Mouse (Mus musculus) hindbrain, embryonic 11.5 days (tissue): ENCODE results near the gene Olfr424. TPM values are rescaled to one million over a fixed set of nuclear protein-coding genes. Genes with fewer than 3 reads are reported as not detected.

Experiments
- polyA plus RNA-seq: library from polyadenylated mRNA; unstranded; fragments of >200 nt; fragmentation: Nextera tagmentation; extraction: Ambion mirVana; gene quantifications from 2 replicates; pipeline ENCODE4 v1.2.1, GENCODE M21; 2014

The Olfr424 gene
- polyA plus RNA-seq, 1 experiment from 2014 or later: not detected

Other genes with a start within 250 kb of the Olfr424 start
- 0.17 and 0.52 TPM in 2 replicates for gene Ifi211, start 218.5 kb upstream of the Olfr424 start, polyA plus RNA-seq
- gene Mndal, start 189.0 kb upstream of the Olfr424 start, polyA plus RNA-seq: 0.24 and 0.93 TPM in 2 replicates
- 0.23 TPM in 1 of 2 replicates, not detected in the other for gene Ifi203, start 188.8 kb upstream of the Olfr424 start, polyA plus RNA-seq
- not detected in 2 replicates for gene Ifi202b, start 148.8 kb upstream of the Olfr424 start, polyA plus RNA-seq
- not detected in 2 replicates for gene Ifi205, start 99.7 kb upstream of the Olfr424 start, polyA plus RNA-seq
- not detected in 2 replicates for gene Olfr433, start 90.8 kb upstream of the Olfr424 start, polyA plus RNA-seq
- gene Olfr432, start 82.3 kb upstream of the Olfr424 start, polyA plus RNA-seq: not detected in 2 replicates
- not detected in 2 replicates for gene Olfr430, start 64.9 kb upstream of the Olfr424 start, polyA plus RNA-seq
- not detected in 2 replicates for gene Olfr429, start 47.2 kb upstream of the Olfr424 start, polyA plus RNA-seq
- not detected in 2 replicates for gene Olfr427, start 34.6 kb upstream of the Olfr424 start, polyA plus RNA-seq
- not detected in 2 replicates for gene Olfr231, start 10.4 kb upstream of the Olfr424 start, polyA plus RNA-seq
- not detected in 2 replicates for gene Olfr420, start 24.1 kb downstream of the Olfr424 start, polyA plus RNA-seq
- gene Spta1, start 41.3 kb downstream of the Olfr424 start, polyA plus RNA-seq: 1.9 and 2.9 TPM in 2 replicates
- not detected in 2 replicates for gene Olfr419, start 120.5 kb downstream of the Olfr424 start, polyA plus RNA-seq
- gene Mptx1, start 199.0 kb downstream of the Olfr424 start, polyA plus RNA-seq: not detected in 2 replicates
- not detected in 2 replicates for gene Olfr417, start 233.6 kb downstream of the Olfr424 start, polyA plus RNA-seq